Mouse (Mus musculus) small intestine, adult 2 months (tissue): ENCODE data around the gene Ccser1.

Experiments used
- CTCF ChIP-seq: fragments of 200-500 bp; IDR thresholded peaks from 2 replicates; pipeline ENCODE4 v1.5.1; 2012; ENCODE audit warnings: low read depth, mild to moderate bottlenecking, control low read depth, inconsistent platforms, low read length, moderate library complexity, mixed read lengths; ENCODE audit not compliant: insufficient replicate concordance, insufficient read length; ENCODE audit errors: extremely low read depth
- POLR2A ChIP-seq: fragments of 200-500 bp; IDR thresholded peaks from 2 replicates; pipeline ENCODE4 v1.6.1; 2012; ENCODE audit warnings: low read depth, mild to moderate bottlenecking, control low read depth, inconsistent platforms, low read length, moderate library complexity

- TF ChIP-seq CTCF = no peak
- no peak for TF ChIP-seq POLR2A
Observed at GRCm38 (mm10) chr6:62067024-62067380, 886.9 kb downstream of the Ccser1 start.
